26 mouse cellular contexts compared by ENCODE assay signal in genomic region chr13:20072043-20072442, GRCm38 (mm10). TPM values are rescaled to one million over a fixed set of nuclear protein-coding genes. Genes with fewer than 3 reads are reported as not detected.
A peak's percentile ranks its signal among the peaks of the same experiment; 100 is the strongest.
DNase-seq lines count a peak whose midpoint lies in the region; ATAC-seq and TF ChIP-seq lines count a peak whose summit lies in the region.
"Had no signal": no experiment of that assay in that cellular context is flagged by ENCODE, and none has a peak within 500 bp of the region (broad histone marks: within the 10 kb centered on the region; RNA-seq: fewer than 3 reads in every experiment).

No protein-coding gene starts in this region.

- DNase-seq in 416B (ENCODE audit: low read depth) (peak; percentile 19), CH12.LX (ENCODE audit: extremely low read depth) (peak; percentile 24)
- DNase-seq in midbrain, embryonic 11.5 days (ENCODE audit: low spot score, missing footprints), result no peak
- no peak for DNase-seq in layer of hippocampus, adult 9-10 months (ENCODE audit: low spot score)
- no peak for DNase-seq in ovary, postnatal 14 days (ENCODE audit: low spot score)
- DNase-seq: adrenal gland, adult 2 months; adrenal gland, postnatal 14 days; cerebellum, adult 11 months; cerebellum, adult 2 months; cerebellum, adult 9-11 months; cerebellum, postnatal 25 days; gastrocnemius, postnatal 10 days; heart, adult 18-20 months; heart, postnatal 14 days; heart, postnatal 4 days had no signal

- no peak overlapping the region for H3K9ac ChIP-seq in CH12.LX (ENCODE audit: insufficient read depth, low read depth)
- H3K9ac ChIP-seq in midbrain, embryonic 11.5 days (ENCODE audit: low read length), result no peak overlapping the region
- H3K9ac ChIP-seq: forebrain, embryonic 13.5 days; heart, embryonic 13.5 days; hindbrain, embryonic 14.5 days had no signal

- peaks cover 3% of the 10 kb centered on the region for H3K9me3 ChIP-seq in CH12.LX (replicated peaks; ENCODE audit: low read length)
- no peaks in the 10 kb centered on the region for H3K9me3 ChIP-seq in midbrain, embryonic 11.5 days (ENCODE audit: control insufficient read depth, low read length)
- H3K9me3 ChIP-seq: forebrain, embryonic 10.5 days; forebrain, embryonic 13.5 days; G1E; heart, embryonic 10.5 days; heart, embryonic 13.5 days had no signal

- peaks cover 0 to 12% of the 10 kb centered on the region in 2 experiments; a peak in 2 of 4 replicates for H3K4me1 ChIP-seq in CH12.LX (ENCODE audit: control insufficient read depth in 1 of 2, insufficient read depth in 2 of 2)
- H3K4me1 ChIP-seq in midbrain, embryonic 11.5 days (ENCODE audit: control insufficient read depth, insufficient read depth, low read length), result no peaks in the 10 kb centered on the region
- H3K4me1 ChIP-seq: forebrain, embryonic 10.5 days; forebrain, embryonic 13.5 days; heart, embryonic 10.5 days; heart, embryonic 13.5 days had no signal

- ATAC-seq in monocyte, adult 5-6 weeks (replicated peaks; ENCODE audit: insufficient number of reproducible peaks, low FRiP score, low TSS enrichment, poor library complexity, severe bottlenecking), result 0 out of 2 replicates have a peak, but pooled peaks have one; percentile 50
- ATAC-seq in midbrain, embryonic 11.5 days (ENCODE audit: low FRiP score), result no peak
- ATAC-seq: forebrain, embryonic 13.5 days; forebrain, embryonic 16.5 days; hindbrain, postnatal 0 days; inflammation-experienced regulatory T-cells, adult 6 months; intestine, embryonic 16.5 days had no signal

- H3K27ac ChIP-seq in CH12.LX (ENCODE audit: insufficient read depth, low read depth), result no peak overlapping the region
- H3K27ac ChIP-seq in midbrain, embryonic 11.5 days (ENCODE audit: low read depth, low read length), result no peak overlapping the region
- H3K27ac ChIP-seq: forebrain, embryonic 10.5 days; forebrain, embryonic 13.5 days; heart, embryonic 10.5 days; heart, embryonic 13.5 days; hindbrain, embryonic 14.5 days; hindbrain, postnatal 0 days had no signal

- no peaks in the 10 kb centered on the region for H3K27me3 ChIP-seq in CH12.LX (replicated peaks)
- no peaks in the 10 kb centered on the region for H3K27me3 ChIP-seq in midbrain, embryonic 11.5 days (ENCODE audit: control insufficient read depth, insufficient read depth, low read length)
- H3K27me3 ChIP-seq: forebrain, embryonic 13.5 days; heart, embryonic 13.5 days had no signal

- dilution Hi-C loops in CH12.LX (cut with MboI; ENCODE audit: extremely low pct_ligation_motif_present, extremely low pct_unique_long_range_greater_than_20kb, low sequenced_read_pairs), result no loop called here

- TF ChIP-seq POLR2A in CH12.LX (IDR thresholded peaks at IDR 0.05; ENCODE audit: low read depth, low read length), result no peak

- in situ Hi-C loops in CH12.LX (cut with MboI; ENCODE audit: low pct_ligation_motif_present, low pct_unique_long_range_greater_than_20kb, low sequenced_read_pairs), result no loop called here

- no peaks in the 10 kb centered on the region for H3K79me2 ChIP-seq in CH12.LX (replicated peaks; ENCODE audit: control insufficient read depth, extremely low read depth, insufficient read depth, poor library complexity, severe bottlenecking)

- H3K4me3 ChIP-seq in CH12.LX (replicated peaks in 1 of 3; ENCODE audit: low read depth in 2 of 3, low read length in 2 of 3, poor library complexity in 1 of 3), result no peak overlapping the region
- H3K4me3 ChIP-seq in midbrain, embryonic 11.5 days (ENCODE audit: low read depth, low read length), result no peak overlapping the region
- H3K4me3 ChIP-seq: forebrain, embryonic 10.5 days; forebrain, embryonic 13.5 days; heart, embryonic 10.5 days; heart, embryonic 13.5 days had no signal

- H3K36me3 ChIP-seq in CH12.LX (replicated peaks in 1 of 2; ENCODE audit: control insufficient read depth in 1 of 2, insufficient read depth in 1 of 2, low read length in 1 of 2), result no peaks in the 10 kb centered on the region
- H3K36me3 ChIP-seq in midbrain, embryonic 11.5 days (ENCODE audit: control insufficient read depth, insufficient read depth, low read length), result no peaks in the 10 kb centered on the region
- H3K36me3 ChIP-seq: forebrain, embryonic 10.5 days; G1E; heart, embryonic 10.5 days; heart, embryonic 13.5 days had no signal

- H3K4me2 ChIP-seq in CH12.LX (ENCODE audit: insufficient read depth, low read depth, poor library complexity, severe bottlenecking), result no peak overlapping the region
- H3K4me2 ChIP-seq in midbrain, embryonic 11.5 days, result no peak overlapping the region
- H3K4me2 ChIP-seq: forebrain, embryonic 13.5 days; heart, embryonic 13.5 days; hindbrain, embryonic 14.5 days had no signal

- no peak for TF ChIP-seq EP300 in CH12.LX (IDR thresholded peaks at IDR 0.05; ENCODE audit: low read length)

- TF ChIP-seq RAD21 in CH12.LX (IDR thresholded peaks at IDR 0.05; ENCODE audit: low read depth, low read length), result no peak

- no peak for TF ChIP-seq CTCF in CH12.LX (conservative IDR thresholded peaks at IDR 0.05 in 1 of 2, IDR thresholded peaks at IDR 0.05 in 1 of 2; ENCODE audit: low read depth in 2 of 2, low read length in 2 of 2)

TF ChIP-seq in CH12.LX, 34 proteins besides CTCF, POLR2A, EP300 and RAD21:
- TF ChIP-seq ZNF384 (IDR thresholded peaks at IDR 0.05; ENCODE audit: low read depth, low read length), result no peak
- no peak for TF ChIP-seq POLR2AphosphoS2 (IDR thresholded peaks at IDR 0.05; ENCODE audit: low read depth, low read length)

RNA-seq across cellular contexts. Expression of gene Elmo1, which starts 18.4 kb away (rescaled TPM):
- total RNA-seq in CH12.LX (2012; rRNA removed) (32.2 and 35.8 TPM in 2 replicates), CH12.LX (2014; rRNA removed) (22.2 and 23.1 TPM in 2 replicates)
- polyA plus RNA-seq in CH12.LX (2012; ENCODE audit: insufficient read length, low read depth), result 42.8 and 50.2 TPM in 2 replicates
- 61.8 to 124 TPM (median 71.9 TPM) in 3 replicates for total RNA-seq in monocyte, adult 5-6 weeks (2017)
- 19.1 and 19.6 TPM in 2 replicates for polyA plus RNA-seq in midbrain, embryonic 11.5 days (2014; fragmentation: Nextera tagmentation; extraction: Ambion mirVana)
- polyA plus RNA-seq: G1E had no signal

Comparison
In these comparisons a context has a peak if more than half of its experiments do, and no peak if none do; other contexts are left out.
1. DNase-seq: peak in 416B (single experiment) and CH12.LX (single experiment); none in midbrain, embryonic 11.5 days (single experiment), layer of hippocampus, adult 9-10 months (single experiment) and ovary, postnatal 14 days (single experiment).